Mouse (Mus musculus): Measurements from ENCODE around the gene Nipal4. TPM values are rescaled to one million over a fixed set of nuclear protein-coding genes. Genes with fewer than 3 reads are reported as not detected.

Gene Nipal4
- polyA plus RNA-seq, 1 experiment from 2014 or later, result 0.31 TPM

GRCm38 (mm10) chr11:46145163-46145875 lies 21.0 kb downstream of the Nipal4 start:
- no peak for ATAC-seq (ENCODE audit: low FRiP score)
- Histone ChIP-seq H3K36me3 (peaks cover 60% of the 10 kb centered on the region), H3K27ac (no peak overlapping the region), H3K27me3 (no peaks in the 10 kb centered on the region), H3K4me2 (no peak overlapping the region), H3K4me1 (replicated peaks) (no peaks in the 10 kb centered on the region), H3K4me3 (no peak overlapping the region), H3K9me3 (no peaks in the 10 kb centered on the region), H3K9ac (no peak overlapping the region)
- WGBS, result 93% methylated on average over 11 of the region's 11 CpGs

- no peak overlapping the region for H3K4me3 ChIP-seq
- H3K9ac ChIP-seq, result no peak overlapping the region
- no peaks in the 10 kb centered on the region for H3K27me3 ChIP-seq
- WGBS, result 89% methylated on average over 6 of the region's 6 CpGs
- H3K27ac ChIP-seq, result no peak overlapping the region
- peaks cover 80% of the 10 kb centered on the region for H3K36me3 ChIP-seq
- H3K4me1 ChIP-seq (replicated peaks), result no peaks in the 10 kb centered on the region
- H3K9me3 ChIP-seq, result no peaks in the 10 kb centered on the region
- no peak for ATAC-seq (ENCODE audit: low FRiP score)
- H3K4me2 ChIP-seq, result no peak overlapping the region
Observed at GRCm38 (mm10) chr11:46143342-46143741, 23.0 kb downstream of the Nipal4 start.

- Histone ChIP-seq H3K4me2 (no peak overlapping the region), H3K4me1 (replicated peaks) (no peaks in the 10 kb centered on the region), H3K36me3 (peaks cover 72% of the 10 kb centered on the region), H3K9ac (no peak overlapping the region), H3K4me3 (no peak overlapping the region), H3K9me3 (no peaks in the 10 kb centered on the region), H3K27ac (no peak overlapping the region), H3K27me3 (no peaks in the 10 kb centered on the region)
- no peak for ATAC-seq (ENCODE audit: low FRiP score)
- 98% methylated on average over 2 of the region's 2 CpGs for WGBS
Observed at GRCm38 (mm10) chr11:46134899-46135298, 31.4 kb downstream of the Nipal4 start.

- no peak overlapping the region for H3K4me3 ChIP-seq
- no peak overlapping the region for H3K4me2 ChIP-seq
- no peaks in the 10 kb centered on the region for H3K27me3 ChIP-seq
- peaks cover 63% of the 10 kb centered on the region for H3K36me3 ChIP-seq
- WGBS, result 94% methylated on average over 17 of the region's 17 CpGs
- H3K27ac ChIP-seq, result no peak overlapping the region
- no peak for ATAC-seq (ENCODE audit: low FRiP score)
- H3K9ac ChIP-seq, result no peak overlapping the region
- no peaks in the 10 kb centered on the region for H3K4me1 ChIP-seq (replicated peaks)
- H3K9me3 ChIP-seq, result no peaks in the 10 kb centered on the region
Observed at GRCm38 (mm10) chr11:46131022-46131986, 35.0 kb downstream of the Nipal4 start.

DNA sequence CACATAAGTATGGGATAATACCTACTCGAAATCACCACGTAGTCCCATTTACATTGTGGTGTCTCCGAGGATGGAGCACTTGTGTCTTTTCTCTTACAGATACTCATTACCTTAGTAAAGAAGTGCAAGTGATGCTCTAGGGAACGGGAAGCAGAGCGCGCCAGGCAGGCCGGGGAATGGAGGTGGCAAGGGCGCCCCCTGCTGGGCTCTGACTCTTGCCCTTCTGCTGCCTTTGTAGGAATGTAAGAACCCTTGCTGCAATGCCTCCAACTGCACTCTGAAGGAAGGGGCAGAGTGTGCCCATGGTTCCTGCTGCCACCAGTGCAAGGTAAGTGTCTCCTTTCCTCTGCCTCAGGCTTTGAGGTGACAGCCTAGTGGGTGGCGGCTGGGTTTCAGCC lies 37.8 kb downstream of the Nipal4 start:
- Histone ChIP-seq H3K9me3 (no peaks in the 10 kb centered on the region), H3K27ac (no peak overlapping the region), H3K4me1 (replicated peaks) (no peaks in the 10 kb centered on the region), H3K4me2 (no peak overlapping the region), H3K4me3 (no peak overlapping the region), H3K36me3 (peaks cover 62% of the 10 kb centered on the region), H3K27me3 (no peaks in the 10 kb centered on the region), H3K9ac (no peak overlapping the region)
- WGBS, result 73% methylated on average over 9 of the region's 9 CpGs
- ATAC-seq (ENCODE audit: low FRiP score), result no peak

DNA sequence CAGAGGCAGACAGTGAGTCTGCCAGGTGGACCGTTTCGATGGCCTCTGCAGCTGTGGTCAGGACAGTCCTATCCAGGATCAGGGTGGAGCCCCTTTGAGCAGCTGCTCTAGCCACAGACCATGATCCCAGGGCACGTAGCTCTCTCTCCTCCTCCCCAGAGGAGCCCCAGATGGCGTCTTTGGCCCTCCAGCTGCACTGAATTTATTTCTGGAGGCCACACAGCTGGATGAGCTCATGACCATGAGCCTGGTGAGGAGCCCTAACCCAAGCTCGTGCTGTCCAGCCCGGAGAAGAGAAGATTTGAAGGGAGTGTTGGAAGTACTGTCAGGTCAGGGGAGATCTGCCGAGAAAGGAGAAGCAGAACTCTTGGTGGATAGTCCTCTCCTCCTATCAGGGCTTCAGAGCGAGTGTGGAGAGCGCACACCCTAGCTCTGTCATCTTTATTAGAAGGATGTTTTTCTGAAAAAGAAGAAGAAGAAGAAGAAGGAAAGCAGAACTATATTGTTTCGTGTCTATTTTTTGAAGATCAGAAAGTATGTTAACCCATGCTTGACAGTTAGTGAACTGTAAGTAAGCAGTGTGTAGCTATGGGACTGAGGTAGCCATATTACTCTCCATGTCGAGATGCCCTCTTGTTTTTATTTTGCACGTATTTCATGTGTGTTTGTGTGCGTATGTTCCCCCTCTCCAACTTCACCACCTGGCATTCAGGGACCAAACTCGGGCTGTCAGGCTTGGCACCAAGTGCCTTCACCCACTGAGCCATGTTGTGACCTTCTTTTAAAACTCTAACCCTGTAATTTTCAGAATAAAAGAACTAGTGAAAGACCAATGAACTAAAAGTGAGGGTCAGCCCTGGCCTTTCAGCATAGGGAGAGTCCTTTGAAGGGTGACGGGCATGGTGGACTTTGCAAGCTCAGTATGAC lies 38.4 kb downstream of the Nipal4 start:
- Histone ChIP-seq H3K9me3 (no peaks in the 10 kb centered on the region), H3K36me3 (peaks cover 68% of the 10 kb centered on the region), H3K9ac (no peak overlapping the region), H3K27me3 (no peaks in the 10 kb centered on the region), H3K4me3 (no peak overlapping the region), H3K27ac (no peak overlapping the region), H3K4me1 (replicated peaks) (no peaks in the 10 kb centered on the region), H3K4me2 (no peak overlapping the region)
- 85% methylated on average over 15 of the region's 15 CpGs for WGBS
- no peak for ATAC-seq (ENCODE audit: low FRiP score)

DNA sequence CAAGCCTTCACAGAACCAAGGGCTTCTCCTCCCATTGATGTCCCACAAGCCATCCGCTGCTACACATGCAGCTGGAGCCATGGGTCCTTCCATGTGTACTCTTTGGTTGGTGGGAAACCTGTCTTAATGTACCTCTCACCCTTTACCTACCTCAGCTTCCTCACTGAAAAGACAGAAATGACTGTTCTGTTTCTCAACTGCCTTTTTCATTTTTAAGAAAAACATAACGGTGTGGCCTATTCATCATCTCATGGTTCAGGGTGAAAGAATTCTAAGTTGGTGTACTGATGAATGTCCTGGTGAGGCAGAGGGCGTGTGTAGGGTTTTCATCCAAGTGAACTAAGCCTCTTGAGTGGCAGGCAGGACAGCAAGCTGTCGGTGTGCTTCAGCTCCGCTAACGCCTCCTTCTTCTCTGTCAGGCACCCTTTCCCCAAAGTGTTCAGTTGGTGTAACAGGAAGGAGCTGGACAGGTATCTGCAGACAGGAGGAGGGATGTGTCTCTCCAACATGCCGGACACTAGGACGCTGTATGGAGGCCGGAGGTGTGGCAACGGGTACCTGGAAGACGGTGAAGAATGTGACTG lies 39.4 kb downstream of the Nipal4 start:
- 93% methylated on average over 11 of the region's 11 CpGs for whole genome bisulfite sequencing

GRCm38 (mm10) chr11:46126317-46126716 lies 40.0 kb downstream of the Nipal4 start:
- Histone ChIP-seq H3K9me3 (no peaks in the 10 kb centered on the region), H3K4me1 (replicated peaks) (no peaks in the 10 kb centered on the region), H3K4me3 (no peak overlapping the region), H3K27me3 (no peaks in the 10 kb centered on the region), H3K27ac (no peak overlapping the region), H3K36me3 (peaks cover 70% of the 10 kb centered on the region), H3K9ac (no peak overlapping the region), H3K4me2 (no peak overlapping the region)
- ATAC-seq (ENCODE audit: low FRiP score), result no peak
- 95% methylated on average over 7 of the region's 7 CpGs for WGBS

More for the DNA sequence above, 39.4 kb downstream of the Nipal4 start:
- Histone ChIP-seq H3K9me3 (no peaks in the 10 kb centered on the region), H3K27me3 (no peaks in the 10 kb centered on the region), H3K4me2 (no peak overlapping the region), H3K36me3 (peaks cover 71% of the 10 kb centered on the region), H3K4me3 (no peak overlapping the region), H3K27ac (no peak overlapping the region), H3K4me1 (replicated peaks) (no peaks in the 10 kb centered on the region), H3K9ac (no peak overlapping the region)
- ATAC-seq (ENCODE audit: low FRiP score), result no peak

DNA sequence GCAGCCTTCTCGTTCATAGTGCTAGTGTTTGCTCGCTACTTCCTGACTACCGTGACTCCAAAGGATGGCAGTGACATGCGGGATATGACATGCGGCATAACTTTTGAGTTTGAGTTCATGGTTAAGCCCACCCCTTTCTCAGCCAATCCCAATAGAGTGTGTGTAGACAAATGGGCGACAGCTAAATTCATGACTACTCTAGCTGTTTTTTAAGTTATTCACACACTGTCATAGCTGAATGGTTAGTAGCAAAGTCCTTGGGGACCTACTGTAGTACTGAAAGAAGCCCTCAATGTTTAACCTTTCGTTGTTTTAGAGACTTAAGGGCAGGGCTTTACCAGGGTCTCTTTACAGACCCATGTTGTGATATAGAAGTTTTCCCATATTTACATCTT lies 40.5 kb downstream of the Nipal4 start:
- Histone ChIP-seq H3K9me3 (no peaks in the 10 kb centered on the region), H3K36me3 (peaks cover 70% of the 10 kb centered on the region), H3K4me1 (replicated peaks) (no peaks in the 10 kb centered on the region), H3K9ac (no peak overlapping the region), H3K4me2 (no peak overlapping the region), H3K27ac (no peak overlapping the region), H3K27me3 (no peaks in the 10 kb centered on the region), H3K4me3 (no peak overlapping the region)
- no peak for ATAC-seq (ENCODE audit: low FRiP score)
- 95% methylated on average over 7 of the region's 7 CpGs for WGBS

DNA sequence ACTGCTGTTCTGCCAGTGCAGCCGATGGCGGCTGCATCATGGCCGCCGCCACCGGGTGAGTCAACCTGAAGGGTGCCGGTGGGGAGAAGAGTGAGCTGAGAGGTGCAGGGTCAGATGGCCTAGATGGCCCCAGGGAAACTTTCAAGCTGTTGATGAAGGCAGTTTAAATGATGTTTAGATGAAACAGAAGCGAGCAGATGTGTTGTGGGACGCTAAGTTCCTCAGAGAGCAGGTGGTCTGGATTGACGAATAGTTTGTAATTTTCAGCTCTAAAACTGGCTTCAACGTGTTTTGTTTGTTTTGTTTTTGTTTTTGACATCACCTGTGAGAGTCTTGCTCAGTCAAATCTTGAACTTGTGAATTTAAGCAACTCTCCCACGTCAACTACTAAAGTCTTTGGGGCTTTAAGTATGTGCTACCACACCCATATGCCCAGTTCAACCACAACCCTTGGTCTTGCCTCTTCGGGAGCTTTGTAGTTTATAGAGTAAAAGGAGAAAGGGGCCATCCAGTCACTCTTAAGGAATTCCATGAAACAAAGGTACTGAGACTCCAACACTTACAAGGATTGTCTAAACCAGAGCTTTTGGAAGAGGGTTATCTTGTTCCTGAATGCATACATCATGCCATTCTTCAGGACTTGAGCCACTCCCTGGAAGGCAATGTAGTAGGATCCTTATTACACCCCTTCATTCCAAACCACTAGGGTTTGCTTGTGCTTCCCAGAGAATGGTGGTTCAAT lies 41.0 kb downstream of the Nipal4 start:
- Histone ChIP-seq H3K4me1 (replicated peaks) (no peaks in the 10 kb centered on the region), H3K9me3 (no peaks in the 10 kb centered on the region)
- 91% methylated on average over 12 of the region's 12 CpGs for WGBS

GRCm38 (mm10) chr11:46123328-46123866 lies 42.9 kb downstream of the Nipal4 start:
- H3K27me3 ChIP-seq, result no peaks in the 10 kb centered on the region
- H3K9ac ChIP-seq, result no peak overlapping the region
- H3K4me3 ChIP-seq, result no peak overlapping the region
- H3K36me3 ChIP-seq, result peaks cover 73% of the 10 kb centered on the region
- H3K9me3 ChIP-seq, result no peaks in the 10 kb centered on the region
- H3K4me2 ChIP-seq, result no peak overlapping the region
- H3K27ac ChIP-seq, result no peak overlapping the region
- H3K4me1 ChIP-seq (replicated peaks), result no peaks in the 10 kb centered on the region
- WGBS, result 97% methylated on average over 8 of the region's 8 CpGs
- no peak for ATAC-seq (ENCODE audit: low FRiP score)

More for the DNA sequence above, 41.0 kb downstream of the Nipal4 start:
- ATAC-seq (ENCODE audit: low FRiP score), result no peak
- no peaks in the 10 kb centered on the region for H3K27me3 ChIP-seq
- H3K4me3 ChIP-seq, result no peak overlapping the region
- H3K36me3 ChIP-seq, result peaks cover 64% of the 10 kb centered on the region
- H3K9ac ChIP-seq, result no peak overlapping the region
- H3K27ac ChIP-seq, result no peak overlapping the region
- H3K4me2 ChIP-seq, result no peak overlapping the region
